Mouse (Mus musculus) thymus, postnatal 4 days (tissue): ENCODE measurements at regions not wholly inside any gene's neighbourhood (a gene's known extent, or its start where the extent isn't known, plus 50 kb on each side); places are given as distances from the start of the nearest gene placed in this dataset.

Source experiments
- DNase-seq: peaks from one replicate; pipeline ENCODE4 v3.0.0; 2021

GRCm38 (mm10) chr13:52702201-52702611, 119.2 kb downstream of the Syk start:
- peak; percentile 67 for DNase-seq

- DNase-seq = no peak
These were observed 120.6 kb downstream of the Syk start for GRCm38 (mm10) chr13:52703401-52704164.

- no peak for DNase-seq
These were observed 121.7 kb downstream of the Syk start for GRCm38 (mm10) chr13:52704673-52705072.

- DNase-seq = no peak
These were observed 126.6 kb downstream of the Syk start for GRCm38 (mm10) chr13:52709580-52709979.

GRCm38 (mm10) chr13:52711713-52712369, 128.9 kb downstream of the Syk start:
- peak; percentile 83 for DNase-seq

- peak; percentile 49 for DNase-seq
These were observed 138.5 kb downstream of the Syk start for GRCm38 (mm10) chr13:52721463-52721862.

- no peak for DNase-seq
These were observed 139.7 kb downstream of the Syk start for GRCm38 (mm10) chr13:52722718-52723117.

- DNase-seq = no peak
These were observed 143.1 kb downstream of the Syk start for GRCm38 (mm10) chr13:52726043-52726442.

- DNase-seq = no peak
These were observed 143.6 kb downstream of the Syk start for GRCm38 (mm10) chr13:52726525-52726924.

- no peak for DNase-seq
These were observed 152.5 kb downstream of the Syk start for GRCm38 (mm10) chr13:52735453-52735933.

- DNase-seq = no peak
These were observed 153.1 kb downstream of the Syk start for GRCm38 (mm10) chr13:52735934-52736523.

- DNase-seq = no peak
These were observed 155.2 kb downstream of the Syk start for GRCm38 (mm10) chr13:52738095-52738660.

- no peak for DNase-seq
These were observed 158.4 kb downstream of the Syk start for GRCm38 (mm10) chr13:52741371-52741770.

GRCm38 (mm10) chr13:52756005-52756404, 173.0 kb downstream of the Syk start:
- no peak for DNase-seq

GRCm38 (mm10) chr13:52765508-52766181, 163.8 kb downstream of the Auh start:
- no peak for DNase-seq

- DNase-seq = no peak
These were observed 163.2 kb downstream of the Auh start for GRCm38 (mm10) chr13:52766236-52766635.

GRCm38 (mm10) chr13:52769956-52770355, 159.5 kb downstream of the Auh start:
- DNase-seq = no peak

- DNase-seq = no peak
These were observed 158.0 kb downstream of the Auh start for GRCm38 (mm10) chr13:52771518-52771917.

GRCm38 (mm10) chr13:52772081-52772480, 157.4 kb downstream of the Auh start:
- no peak for DNase-seq

GRCm38 (mm10) chr13:52777396-52778034, 152.0 kb downstream of the Auh start:
- no peak for DNase-seq

- DNase-seq = no peak
These were observed 150.6 kb downstream of the Auh start for GRCm38 (mm10) chr13:52778848-52779247.
